Mouse (Mus musculus) layer of hippocampus, adult 8-10 months (tissue): ENCODE measurements at regions not wholly inside any gene's neighbourhood (a gene's known extent, or its start where the extent isn't known, plus 50 kb on each side); places are given as distances from the start of the nearest gene placed in this dataset.

Experiments
- DNase-seq, 2 experiments: peaks; one replicate each; pipeline ENCODE4 v3.0.0; 2022; ENCODE audit warnings: low spot score in 2 of 2

- no peak for DNase-seq
These were observed 466.6 kb upstream of the 3110018I06Rik start for GRCm38 (mm10) chr12:107021806-107022205.

GRCm38 (mm10) chr12:107026821-107027220 lies 461.6 kb upstream of the 3110018I06Rik start:
- no peak for DNase-seq

GRCm38 (mm10) chr12:107027842-107028549 lies 460.4 kb upstream of the 3110018I06Rik start:
- no peak for DNase-seq

- no peak for DNase-seq
These were observed 459.4 kb upstream of the 3110018I06Rik start for GRCm38 (mm10) chr12:107028985-107029384.

- no peak for DNase-seq
These were observed 452.1 kb upstream of the 3110018I06Rik start for GRCm38 (mm10) chr12:107036357-107036756.

GRCm38 (mm10) chr12:107041927-107042652 lies 446.3 kb upstream of the 3110018I06Rik start:
- DNase-seq = no peak

- DNase-seq = no peak
These were observed 441.9 kb upstream of the 3110018I06Rik start for GRCm38 (mm10) chr12:107046496-107046895.

GRCm38 (mm10) chr12:107047059-107047531 lies 441.3 kb upstream of the 3110018I06Rik start:
- no peak for DNase-seq

GRCm38 (mm10) chr12:107050891-107051635 lies 437.4 kb upstream of the 3110018I06Rik start:
- DNase-seq = no peak

- DNase-seq = peak; percentile 27 to 29
These were observed 436.3 kb upstream of the 3110018I06Rik start for GRCm38 (mm10) chr12:107052136-107052535.

- DNase-seq = no peak
These were observed 431.9 kb upstream of the 3110018I06Rik start for GRCm38 (mm10) chr12:107056553-107056952.

- DNase-seq = no peak
These were observed 427.9 kb upstream of the 3110018I06Rik start for GRCm38 (mm10) chr12:107060514-107060913.

GRCm38 (mm10) chr12:107067346-107067745 lies 421.1 kb upstream of the 3110018I06Rik start:
- DNase-seq = no peak

GRCm38 (mm10) chr12:107082541-107082940 lies 405.9 kb upstream of the 3110018I06Rik start:
- DNase-seq = no peak

- no peak for DNase-seq
These were observed 403.1 kb upstream of the 3110018I06Rik start for GRCm38 (mm10) chr12:107085058-107085905.

GRCm38 (mm10) chr12:107085906-107086655 lies 402.4 kb upstream of the 3110018I06Rik start:
- peak; percentile 18 to 32 for DNase-seq

GRCm38 (mm10) chr12:107092151-107092550 lies 396.3 kb upstream of the 3110018I06Rik start:
- no peak for DNase-seq

- peak; percentile 63 to 73 for DNase-seq
These were observed 395.1 kb upstream of the 3110018I06Rik start for GRCm38 (mm10) chr12:107093326-107093725.

GRCm38 (mm10) chr12:107095409-107095808 lies 393.0 kb upstream of the 3110018I06Rik start:
- no peak for DNase-seq

- DNase-seq = no peak
These were observed 383.9 kb upstream of the 3110018I06Rik start for GRCm38 (mm10) chr12:107104570-107104969.
